ENCODE assay signal across 9 mouse cellular contexts in the genomic region with DNA sequence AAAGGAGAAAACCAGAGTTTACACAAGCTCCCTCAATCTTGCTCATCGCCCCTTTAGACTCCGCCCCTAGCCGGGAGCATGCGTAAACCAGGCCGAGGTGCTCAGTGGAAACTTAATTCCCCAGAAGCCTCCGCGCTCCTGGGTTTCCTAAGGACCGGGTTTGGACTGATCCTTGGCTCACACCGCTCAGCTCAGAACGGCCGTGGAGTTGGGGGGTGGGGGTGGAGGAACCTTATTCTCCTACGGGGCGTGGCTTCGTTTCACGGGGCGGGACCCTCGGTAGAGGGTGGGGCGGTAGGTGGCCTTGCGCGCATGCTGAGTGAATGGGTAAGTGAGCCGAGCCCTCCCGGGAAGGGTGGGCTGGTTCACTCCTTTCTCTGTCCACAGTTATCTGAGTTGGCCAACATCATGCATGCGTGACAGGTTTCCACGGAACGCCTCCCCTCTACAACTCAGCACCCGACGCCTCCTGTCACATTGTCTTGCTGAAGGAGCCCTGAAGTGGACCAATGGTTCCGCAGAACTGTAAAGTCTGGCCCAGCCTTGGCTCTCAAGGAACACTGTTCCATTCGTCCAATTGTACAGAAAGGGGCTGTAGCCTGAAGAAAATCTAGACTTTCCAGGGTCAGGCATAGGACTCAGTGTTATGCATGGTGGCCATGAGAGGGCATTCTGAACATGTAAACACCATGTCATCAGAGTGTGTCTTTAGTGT. TPM values are rescaled to one million over a fixed set of nuclear protein-coding genes. Genes with fewer than 3 reads are reported as not detected.
DNase-seq lines count a peak whose midpoint lies in the region; ATAC-seq lines count a peak whose summit lies in the region.
"Had no signal": no experiment of that assay in that cellular context is flagged by ENCODE, and none has a peak within 500 bp of the region (broad histone marks: within the 10 kb centered on the region; RNA-seq: fewer than 3 reads in every experiment).

No protein-coding gene starts in this region.

- H3K4me1 ChIP-seq in intestine, embryonic 15.5 days (replicated peaks) = peaks cover 20% of the 10 kb centered on the region
- peaks cover 34% of the 10 kb centered on the region for H3K4me1 ChIP-seq in limb, embryonic 10.5 days

- 0 out of 2 replicates have a peak overlapping the region, but pooled peaks have one; percentile 15 for H3K9ac ChIP-seq in intestine, embryonic 15.5 days

- peak overlapping the region; percentile 97 for H3K4me2 ChIP-seq in intestine, embryonic 15.5 days (replicated peaks)

- ATAC-seq in intestine, embryonic 15.5 days = peak; percentile 80
- ATAC-seq: Patski had no signal

- intact Hi-C loops in gastrocnemius, postnatal 36 days (cut with DNase I) = no loop called here

- H3K9me3 ChIP-seq in intestine, embryonic 15.5 days = no peaks in the 10 kb centered on the region
- no peaks in the 10 kb centered on the region for H3K9me3 ChIP-seq in limb, embryonic 10.5 days (replicated peaks)

- WGBS in intestine, embryonic 15.5 days = 2% methylated on average over 29 of the region's 29 CpGs
- WGBS in limb, embryonic 10.5 days = 2% methylated on average over 29 of the region's 29 CpGs

- DNase-seq in urinary bladder, postnatal 14 days (ENCODE audit: low spot score) = peak; percentile 78
- DNase-seq in urinary bladder, adult 2 months (ENCODE audit: low spot score) = no peak
- peak; percentile 87 for DNase-seq in embryo, embryonic 10.5 days (ENCODE audit: low spot score)
- DNase-seq in gastrocnemius, postnatal 36 days = peak; percentile 40 to 54
- DNase-seq in limb, embryonic 10.5 days (ENCODE audit: low spot score) = peak; percentile 79
- peak; percentile 79 for DNase-seq in mesoderm, embryonic 11.5 days (ENCODE audit: low read depth, low spot score)
- peak; percentile 61 to 73 for DNase-seq in right cerebral cortex, postnatal 36 days (ENCODE audit: low spot score in 2 of 2)

- H3K4me3 ChIP-seq in intestine, embryonic 15.5 days (replicated peaks) = peak overlapping the region; percentile 55
- H3K4me3 ChIP-seq in limb, embryonic 10.5 days = peak overlapping the region; percentile 63

- no peaks in the 10 kb centered on the region for H3K36me3 ChIP-seq in intestine, embryonic 15.5 days
- peaks cover 10% of the 10 kb centered on the region for H3K36me3 ChIP-seq in limb, embryonic 10.5 days

- H3K27me3 ChIP-seq in intestine, embryonic 15.5 days (replicated peaks) = peaks cover 6% of the 10 kb centered on the region
- H3K27me3 ChIP-seq in limb, embryonic 10.5 days (ENCODE audit: low read depth, poor library complexity, severe bottlenecking) = peaks cover 56% of the 10 kb centered on the region

- H3K27ac ChIP-seq in intestine, embryonic 15.5 days = peak overlapping the region; percentile 72
- peak overlapping the region; percentile 71 for H3K27ac ChIP-seq in limb, embryonic 10.5 days

RNA-seq across cellular contexts. Expression of gene Rnf208, which starts 1.2 kb away (rescaled TPM):
- polyA plus RNA-seq in urinary bladder, adult 2 months (2012; rRNA removed) = 12.9 and 14.1 TPM in 2 replicates
- total RNA-seq in gastrocnemius, postnatal 36 days (2021) = under 1 TPM; 0.84 to 0.91 TPM
- polyA plus RNA-seq in intestine, embryonic 15.5 days (2015; fragmentation: Nextera tagmentation; extraction: Ambion mirVana) = 19.0 and 24.8 TPM in 2 replicates
- polyA plus RNA-seq in limb, embryonic 10.5 days (2016; fragmentation: Nextera tagmentation; extraction: Ambion mirVana) = 3.8 and 5.7 TPM in 2 replicates

RNA-seq across cellular contexts. Expression of gene Cysrt1, which starts 1.4 kb away (rescaled TPM):
- 2.0 and 2.5 TPM in 2 replicates for polyA plus RNA-seq in urinary bladder, adult 2 months (2012; rRNA removed)
- not detected for total RNA-seq in gastrocnemius, postnatal 36 days (2021)
- polyA plus RNA-seq in intestine, embryonic 15.5 days (2015; fragmentation: Nextera tagmentation; extraction: Ambion mirVana) = 1.4 and 2.3 TPM in 2 replicates
- polyA plus RNA-seq in limb, embryonic 10.5 days (2016; fragmentation: Nextera tagmentation; extraction: Ambion mirVana) = 0.25 TPM in 1 of 2 replicates, not detected in the other
- polyA plus RNA-seq: Patski had no signal

RNA-seq across cellular contexts. Expression of gene Rnf224, which starts 4.3 kb away (rescaled TPM):
- polyA plus RNA-seq in urinary bladder, adult 2 months (2012; rRNA removed) = 0.13 and 0.19 TPM in 2 replicates
- total RNA-seq in gastrocnemius, postnatal 36 days (2021) = not detected
- 0.14 and 0.29 TPM in 2 replicates for polyA plus RNA-seq in intestine, embryonic 15.5 days (2015; fragmentation: Nextera tagmentation; extraction: Ambion mirVana)
- polyA plus RNA-seq in limb, embryonic 10.5 days (2016; fragmentation: Nextera tagmentation; extraction: Ambion mirVana) = not detected in 2 replicates
- polyA plus RNA-seq: Patski had no signal

RNA-seq across cellular contexts. Expression of gene AL732309.1, which starts 5.8 kb away (rescaled TPM):
- polyA plus RNA-seq in urinary bladder, adult 2 months (2012; rRNA removed) = 21.0 and 23.8 TPM in 2 replicates
- total RNA-seq in gastrocnemius, postnatal 36 days (2021) = 1 to 10 TPM in 1 of 2 experiments, under 1 TPM in 1; 0.39 to 1.1 TPM
- polyA plus RNA-seq in intestine, embryonic 15.5 days (2015; fragmentation: Nextera tagmentation; extraction: Ambion mirVana) = 4.3 and 5.5 TPM in 2 replicates
- 6.5 and 7.8 TPM in 2 replicates for polyA plus RNA-seq in limb, embryonic 10.5 days (2016; fragmentation: Nextera tagmentation; extraction: Ambion mirVana)

RNA-seq across cellular contexts. Expression of gene Slc34a3, which starts 6.7 kb away (rescaled TPM):
- polyA plus RNA-seq in urinary bladder, adult 2 months (2012; rRNA removed) = 0.03 TPM in 1 of 2 replicates, not detected in the other
- total RNA-seq in gastrocnemius, postnatal 36 days (2021) = not detected
- 5.0 and 5.6 TPM in 2 replicates for polyA plus RNA-seq in intestine, embryonic 15.5 days (2015; fragmentation: Nextera tagmentation; extraction: Ambion mirVana)
- polyA plus RNA-seq in limb, embryonic 10.5 days (2016; fragmentation: Nextera tagmentation; extraction: Ambion mirVana) = not detected in 2 replicates
- polyA plus RNA-seq: Patski had no signal
